Mouse (Mus musculus) olfactory bulb, adult 2 months (tissue): Measurements from ENCODE around the gene Pbxip1.

Experiments
- CTCF ChIP-seq: fragments of 200-500 bp; IDR thresholded peaks from 2 replicates; pipeline ENCODE4 v1.5.1; 2012; ENCODE audit warnings: low read depth, mild to moderate bottlenecking, low read length, moderate library complexity; ENCODE audit not compliant: insufficient read depth
- POLR2A ChIP-seq: fragments of 200-500 bp; IDR thresholded peaks from 2 replicates; pipeline ENCODE4 v1.6.1; 2012; ENCODE audit warnings: mild to moderate bottlenecking, low read depth, low read length, moderate library complexity; ENCODE audit not compliant: insufficient read depth

- no peak for TF ChIP-seq CTCF
- TF ChIP-seq POLR2A, result no peak
Measured at GRCm38 (mm10) chr3:89421002-89421774, 15.3 kb upstream of the Pbxip1 start.
